Mouse (Mus musculus) cerebellum, postnatal 10 days (tissue): ENCODE data around the gene Crtc2.

ENCODE experiments used
- DNase-seq, 2 experiments: peaks; one replicate each; pipeline ENCODE4 v3.0.0; 2021; ENCODE audit warnings: mixed read lengths in 2 of 2

Gene Crtc2

GRCm38 (mm10) chr3:90253653-90254418 lies at the start of gene Crtc2:
Gene Crtc2 (plus strand): TSS chr3:90254163.
- peak; percentile 96 to 98 for DNase-seq

DNA sequence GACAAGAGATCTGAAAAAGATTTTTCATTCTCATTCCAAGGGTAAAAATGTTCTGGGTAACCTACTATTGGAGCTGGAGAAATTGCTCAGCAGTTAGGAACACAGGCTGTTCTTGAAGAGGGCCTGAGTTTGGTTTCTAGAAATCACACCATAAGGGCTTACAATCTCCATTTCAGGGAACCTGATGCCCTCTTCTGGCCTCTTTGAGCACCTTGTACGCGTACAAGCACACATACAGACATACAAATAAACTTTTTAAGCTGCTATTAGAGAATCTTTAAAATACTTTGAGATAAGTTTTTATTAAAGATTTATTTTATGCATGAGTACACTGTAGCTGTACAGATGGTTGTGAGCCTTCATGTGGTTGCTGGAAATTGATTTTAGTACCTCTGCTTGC lies 49.4 kb upstream of the Crtc2 start:
- no peak for DNase-seq

- DNase-seq = no peak
Observed at GRCm38 (mm10) chr3:90208662-90209061, 45.3 kb upstream of the Crtc2 start.

DNA sequence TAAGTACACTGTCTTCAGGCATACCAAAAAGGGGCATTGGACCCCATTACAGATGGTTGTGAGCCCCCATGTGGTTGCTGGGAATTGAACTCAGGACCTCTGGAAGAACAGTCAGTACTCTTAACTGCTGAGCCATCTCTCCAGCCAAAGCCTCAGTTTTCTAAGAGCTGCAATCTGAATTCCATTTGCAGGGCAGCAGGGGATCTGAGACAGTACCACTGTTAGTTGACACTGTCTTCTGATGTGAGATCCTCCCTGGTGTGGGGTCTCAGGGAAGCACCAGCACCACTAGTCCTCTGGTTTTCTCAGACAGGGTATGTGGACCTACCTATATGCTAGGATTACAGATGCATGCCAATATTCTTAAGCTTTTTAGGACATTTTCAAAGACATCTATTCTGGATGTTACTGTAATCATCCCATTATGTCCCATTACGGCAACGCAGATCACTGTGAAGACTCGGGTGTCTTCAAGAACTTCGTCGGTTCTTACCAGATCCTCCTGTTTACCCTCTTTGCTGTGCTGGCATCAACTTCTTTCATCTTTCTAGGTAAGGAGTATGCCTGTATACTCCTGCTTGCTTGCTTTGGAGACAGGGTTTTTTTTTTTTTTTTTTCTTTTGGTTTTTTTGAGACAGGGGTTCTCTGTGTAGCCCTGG lies 43.9 kb upstream of the Crtc2 start:
- DNase-seq = no peak

DNA sequence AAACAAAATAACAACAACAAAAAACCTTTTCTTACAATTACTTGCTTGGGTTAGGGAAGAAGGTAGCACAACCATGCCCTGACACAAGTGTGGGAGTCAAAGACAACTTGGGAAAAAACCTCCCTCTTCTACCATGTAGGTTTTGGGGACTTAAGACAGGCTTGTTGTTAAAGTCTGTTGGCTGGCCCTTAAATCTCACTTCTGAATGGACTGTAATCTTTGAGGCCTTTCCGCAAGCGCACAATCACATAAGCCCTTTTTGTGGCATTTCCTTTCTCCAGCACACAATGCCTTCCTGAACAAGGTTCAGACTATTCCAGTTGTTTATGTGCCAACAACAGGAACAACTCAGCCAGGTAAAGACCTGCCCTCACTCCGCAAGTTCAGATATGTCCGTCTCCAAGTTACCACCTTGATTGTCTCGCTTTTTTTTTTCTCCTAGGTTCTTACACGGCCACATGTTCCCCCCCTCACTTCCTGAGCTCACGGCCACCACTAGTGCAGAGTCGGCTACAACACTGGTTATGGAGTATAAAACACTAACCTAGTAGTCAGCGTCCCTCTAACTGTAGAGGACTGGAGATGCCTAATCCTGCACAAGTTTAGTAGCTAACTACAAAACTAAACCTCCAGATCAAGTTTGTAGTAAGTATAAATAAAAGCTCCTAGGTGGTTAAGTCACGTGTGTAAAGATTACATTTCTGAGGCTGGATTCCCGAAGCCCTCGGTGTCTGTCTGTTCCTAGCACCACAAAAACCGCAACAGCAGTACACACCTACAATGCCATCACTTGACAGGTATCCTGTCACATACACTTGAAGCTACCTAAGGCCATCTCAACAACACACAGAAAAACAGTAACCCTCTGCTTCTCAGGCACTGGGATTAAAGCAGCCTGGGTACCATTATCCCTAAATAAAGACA lies 42.2 kb upstream of the Crtc2 start:
- no peak for DNase-seq

GRCm38 (mm10) chr3:90212723-90213122 lies 41.2 kb upstream of the Crtc2 start:
- no peak for DNase-seq

DNA sequence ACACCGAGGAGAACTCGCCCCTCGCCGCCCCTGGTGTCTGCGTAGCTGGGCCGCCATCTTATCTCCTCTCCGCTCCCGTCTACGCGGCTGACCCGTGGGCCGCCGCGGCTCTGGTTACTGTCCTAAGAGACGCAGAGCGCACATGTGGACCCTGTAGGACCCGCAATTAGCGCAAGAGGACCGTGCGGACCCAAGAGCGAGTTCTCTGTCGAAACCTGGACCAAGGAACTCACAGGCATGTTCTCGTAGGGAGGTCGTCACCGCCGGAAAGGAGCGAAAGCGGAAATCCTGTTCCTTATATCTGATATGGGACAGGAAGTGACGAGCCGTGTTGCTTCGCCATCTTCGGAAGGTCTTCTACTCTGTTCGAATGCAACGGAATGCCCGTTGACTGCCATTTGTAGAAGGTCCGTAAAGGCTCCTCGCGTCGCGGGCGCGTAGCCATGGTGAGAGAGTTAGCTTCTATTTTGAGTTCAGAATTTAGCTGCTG lies 40.5 kb upstream of the Crtc2 start, which contains the start of the genes Rps27 and Rab13:
Rps27 (minus strand) TSS at position 275 of the 490 bp plus-strand sequence.
Rab13 (plus strand) TSS at position 319 of the 490 bp plus-strand sequence.
- peak; percentile 90 to 91 for DNase-seq

DNA sequence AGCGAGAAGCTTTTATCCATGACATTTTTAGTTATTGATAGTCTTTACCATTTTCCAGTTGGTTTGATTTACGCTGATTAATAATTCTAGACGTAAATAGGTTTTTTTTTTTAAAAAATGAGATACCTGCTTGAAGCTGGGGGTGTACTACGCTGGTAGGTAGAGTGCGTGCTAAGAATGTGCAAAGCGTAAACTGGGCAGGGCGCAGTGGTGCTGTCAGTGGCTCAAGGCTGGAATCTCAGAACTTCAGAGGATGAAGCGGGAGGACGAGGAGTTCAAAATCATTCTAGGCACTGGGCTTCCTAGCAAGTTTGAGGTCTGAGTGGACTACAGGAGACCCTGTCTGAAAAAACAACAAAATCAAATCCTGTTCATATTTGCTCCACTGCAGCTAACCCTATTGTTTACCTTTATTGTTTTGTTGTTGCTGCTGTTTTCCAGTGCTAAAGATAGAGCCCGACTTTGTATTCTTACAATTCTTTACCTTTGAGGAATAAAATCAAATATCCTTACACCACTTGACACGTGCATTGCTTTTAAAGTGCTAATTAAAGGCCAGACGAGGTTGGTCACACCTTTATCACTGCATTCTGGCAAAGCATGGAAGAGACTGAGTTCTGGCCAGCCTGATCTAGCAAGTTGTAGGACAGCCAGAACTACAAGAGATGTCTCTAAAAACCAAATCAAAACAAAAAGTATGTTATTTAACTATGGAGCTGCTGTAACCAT lies 39.8 kb upstream of the Crtc2 start:
- DNase-seq = peak; percentile 43 to 45

GRCm38 (mm10) chr3:90215825-90216380 lies 38.1 kb upstream of the Crtc2 start:
- DNase-seq = no peak

DNA sequence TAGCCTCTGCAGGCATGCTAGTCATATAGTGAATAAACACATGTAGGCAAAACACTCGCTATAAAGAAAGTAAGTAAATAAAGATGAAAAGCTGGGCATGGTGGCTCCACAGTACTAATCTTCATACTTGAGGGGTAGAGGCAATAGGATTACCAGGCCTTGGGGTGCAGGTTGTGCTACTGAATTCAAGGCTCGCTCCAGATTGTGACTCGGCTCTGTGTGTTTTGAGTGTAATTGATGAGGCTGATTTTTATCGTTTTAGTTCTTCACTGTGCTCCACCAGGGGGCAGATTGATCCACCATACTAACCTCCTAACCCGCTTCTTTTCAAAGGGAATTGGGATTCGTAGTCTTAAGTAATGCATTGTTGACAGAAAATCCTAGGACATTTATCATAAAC lies 33.9 kb upstream of the Crtc2 start:
- peak; percentile 78 to 83 for DNase-seq

DNA sequence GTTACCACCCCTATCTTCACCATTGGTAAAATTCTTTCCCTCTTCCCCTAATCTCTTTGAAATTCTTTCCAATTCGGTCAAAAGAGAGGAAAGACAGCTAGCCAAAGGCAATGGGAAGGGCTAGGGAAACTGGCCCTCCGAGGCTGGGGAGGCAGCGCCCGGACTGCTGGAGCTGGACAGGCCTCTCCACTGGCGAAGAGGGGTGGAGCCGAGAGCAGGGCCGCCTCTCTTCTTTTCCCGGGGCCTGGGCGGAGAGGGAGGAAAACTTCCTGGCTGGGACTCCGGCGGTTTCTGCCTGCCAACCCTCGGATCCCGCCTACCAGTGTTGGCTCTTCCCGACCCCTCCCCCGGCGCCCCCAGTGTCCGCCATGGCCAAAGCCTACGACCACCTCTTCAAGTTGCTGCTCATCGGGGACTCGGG lies 33.4 kb upstream of the Crtc2 start:
- DNase-seq = peak; percentile 72 to 81

- DNase-seq = no peak
Observed at GRCm38 (mm10) chr3:90221123-90221522, 32.8 kb upstream of the Crtc2 start.

- no peak for DNase-seq
Observed at GRCm38 (mm10) chr3:90222455-90222854, 31.5 kb upstream of the Crtc2 start.

- no peak for DNase-seq
Observed at GRCm38 (mm10) chr3:90222941-90223340, 31.0 kb upstream of the Crtc2 start.

GRCm38 (mm10) chr3:90224331-90224730 lies 29.6 kb upstream of the Crtc2 start:
- no peak for DNase-seq

GRCm38 (mm10) chr3:90231075-90231474 lies 22.9 kb upstream of the Crtc2 start:
- no peak for DNase-seq

DNA sequence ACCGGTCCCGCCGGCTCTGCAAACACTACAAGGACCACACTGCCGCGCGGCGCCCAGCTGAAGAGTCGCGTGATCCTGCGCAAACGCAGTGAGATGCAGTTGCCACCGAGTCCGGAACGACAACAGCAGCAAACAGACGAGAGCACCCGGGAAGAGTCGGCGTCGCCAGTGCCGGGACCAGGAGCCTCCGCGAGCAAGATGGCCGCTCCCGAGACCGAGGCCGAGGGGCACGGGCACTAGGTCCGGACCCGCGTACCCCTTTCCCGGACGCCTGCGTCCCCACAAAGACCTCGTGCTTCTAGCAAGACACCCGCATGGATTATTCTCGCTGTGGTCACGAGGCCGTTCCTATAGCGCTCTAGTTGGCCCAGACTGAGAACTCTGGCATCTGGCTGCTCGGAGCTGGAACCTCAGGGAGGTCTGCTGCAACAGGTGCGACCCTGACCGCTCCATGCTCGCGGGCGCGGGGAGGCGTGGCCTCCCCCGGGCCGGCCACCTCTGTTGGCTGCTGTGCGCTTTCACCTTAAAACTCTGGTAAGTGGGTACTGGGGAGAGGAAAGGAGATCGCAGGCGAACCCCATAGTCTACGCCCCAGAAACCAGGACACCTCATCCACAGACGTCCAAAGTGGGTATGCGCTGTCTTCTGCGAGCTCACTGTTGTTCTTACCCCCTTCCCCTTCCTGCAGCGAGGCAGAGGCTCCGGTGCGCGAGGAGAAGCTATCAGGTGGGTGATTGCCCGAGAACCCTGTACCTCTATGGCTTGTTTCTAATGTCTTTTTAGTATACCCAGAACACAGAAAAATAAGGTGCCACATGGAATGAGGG lies 22.2 kb upstream of the Crtc2 start, which contains the start of gene Jtb:
Jtb (plus strand) TSS at position 91 of the 827 bp plus-strand sequence.
- peak; percentile 92 to 95 for DNase-seq

DNA sequence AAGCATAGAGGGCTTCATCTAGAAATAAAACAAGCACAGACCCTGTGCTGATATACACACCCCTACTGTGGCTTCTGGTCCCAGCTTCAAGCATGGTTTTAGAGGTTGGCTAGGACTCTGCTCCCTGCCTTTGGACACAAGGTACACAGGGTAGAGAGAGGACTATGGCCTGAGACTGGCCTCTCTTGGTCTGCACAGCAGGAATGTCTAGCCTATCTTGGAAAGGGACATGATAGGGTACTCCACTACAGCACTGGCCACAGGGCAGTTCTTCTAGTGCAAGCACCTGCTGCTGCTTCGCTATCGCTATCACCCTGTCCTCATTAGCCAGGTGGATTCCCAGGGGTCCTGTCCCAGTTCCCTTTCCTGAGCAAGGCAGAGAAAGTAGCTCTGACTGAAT lies 12.7 kb upstream of the Crtc2 start:
- DNase-seq = no peak

GRCm38 (mm10) chr3:90241669-90242358 lies 12.1 kb upstream of the Crtc2 start:
- DNase-seq = no peak
